Mouse (Mus musculus): Measurements from ENCODE around the gene Myo10. TPM values are rescaled to one million over a fixed set of nuclear protein-coding genes. Genes with fewer than 3 reads are reported as not detected.

Gene Myo10
- polyA plus RNA-seq, 1 experiment, result 20.8 TPM

DNA sequence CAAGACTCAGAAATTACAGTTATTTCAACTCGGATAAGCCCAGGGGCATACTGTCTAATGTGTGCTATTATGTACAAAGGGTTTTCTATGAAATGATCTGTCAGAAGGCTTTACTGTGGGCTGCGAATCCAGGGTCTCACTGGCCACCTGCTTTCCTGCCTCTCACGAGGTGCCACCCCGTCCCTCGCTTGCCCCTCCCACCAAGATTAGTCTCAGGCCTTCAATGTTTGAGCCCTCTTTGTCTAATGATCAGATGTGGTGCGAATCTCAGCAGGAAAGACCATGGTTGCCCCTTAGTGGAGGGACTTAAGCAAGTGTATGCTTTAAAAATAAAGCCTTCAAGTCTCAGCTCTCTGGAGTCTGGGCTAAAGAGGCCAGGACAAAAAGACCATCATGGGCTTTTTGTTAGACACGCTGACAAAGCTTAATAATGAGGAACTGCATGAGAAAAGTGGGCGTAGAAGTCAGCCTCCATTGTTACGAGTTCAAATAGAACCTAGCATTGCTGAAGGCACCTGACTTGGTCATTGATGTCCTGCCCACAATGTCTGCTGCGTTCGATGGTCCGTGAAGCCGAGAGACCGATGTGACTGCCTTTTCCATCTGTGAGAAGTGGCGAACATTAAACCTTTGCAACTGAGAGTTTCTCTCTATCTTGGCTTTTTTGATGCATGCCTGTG lies 67.9 kb downstream of the Myo10 start:
- no peak overlapping the region for H3K4me3 ChIP-seq (ENCODE audit: low read depth, low read length)
- H3K27ac ChIP-seq (ENCODE audit: insufficient read depth, low read depth, low read length), result no peak overlapping the region
- no peak for TF ChIP-seq CTCF (IDR thresholded peaks at IDR 0.05; ENCODE audit: extremely low read depth, insufficient read length, insufficient replicate concordance, low read depth, low read length)
- no peak for TF ChIP-seq POLR2A (IDR thresholded peaks at IDR 0.05; ENCODE audit: low read depth, low read length)
- peaks cover 6% of the 10 kb centered on the region for H3K4me1 ChIP-seq (ENCODE audit: control insufficient read depth, insufficient read depth, insufficient read length, low read length)
- H3K27me3 ChIP-seq (ENCODE audit: control insufficient read depth, insufficient read depth, low read length), result no peaks in the 10 kb centered on the region
- 80% methylated on average over 15 of the region's 15 CpGs for WGBS
- H3K36me3 ChIP-seq (ENCODE audit: control insufficient read depth, insufficient read depth, low read length), result no peaks in the 10 kb centered on the region

DNA sequence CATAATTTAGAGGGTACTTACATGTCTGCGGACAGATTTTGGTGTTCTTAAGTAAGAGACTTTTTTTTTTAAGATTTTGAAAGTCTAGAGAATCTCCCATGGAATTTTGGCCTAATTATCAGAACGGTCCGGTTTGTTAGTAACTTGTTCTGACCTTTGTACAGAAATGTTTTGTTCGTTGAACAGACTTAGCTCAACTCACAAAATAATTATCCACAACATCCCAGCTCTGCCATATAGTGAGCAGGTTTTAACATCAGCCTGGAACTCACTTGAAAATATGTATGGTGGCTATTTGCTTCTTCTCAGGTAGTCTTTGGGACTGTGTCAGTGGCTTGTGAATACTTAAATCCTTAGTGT lies 68.4 kb downstream of the Myo10 start:
- Histone ChIP-seq H3K36me3 (ENCODE audit: control insufficient read depth, insufficient read depth, low read length) (no peaks in the 10 kb centered on the region), H3K27me3 (ENCODE audit: control insufficient read depth, insufficient read depth, low read length) (no peaks in the 10 kb centered on the region), H3K4me1 (ENCODE audit: control insufficient read depth, insufficient read depth, insufficient read length, low read length) (peaks cover 6% of the 10 kb centered on the region), H3K4me3 (ENCODE audit: low read depth, low read length) (no peak overlapping the region), H3K27ac (ENCODE audit: insufficient read depth, low read depth, low read length) (no peak overlapping the region)
- no peak for TF ChIP-seq CTCF (IDR thresholded peaks at IDR 0.05; ENCODE audit: extremely low read depth, insufficient read length, insufficient replicate concordance, low read depth, low read length)
- 44% methylated on average over 4 of the region's 4 CpGs for WGBS

- no peaks in the 10 kb centered on the region for H3K27me3 ChIP-seq (ENCODE audit: control insufficient read depth, insufficient read depth, low read length)
- no peak for TF ChIP-seq CTCF (IDR thresholded peaks at IDR 0.05; ENCODE audit: extremely low read depth, insufficient read length, insufficient replicate concordance, low read depth, low read length)
- TF ChIP-seq POLR2A (IDR thresholded peaks at IDR 0.05; ENCODE audit: low read depth, low read length), result no peak
- WGBS, result 44% methylated on average over 21 of the region's 21 CpGs
- no peak overlapping the region for H3K4me3 ChIP-seq (ENCODE audit: low read depth, low read length)
- H3K4me1 ChIP-seq (ENCODE audit: control insufficient read depth, insufficient read depth, insufficient read length, low read length), result peaks cover 6% of the 10 kb centered on the region
- H3K36me3 ChIP-seq (ENCODE audit: control insufficient read depth, insufficient read depth, low read length), result no peaks in the 10 kb centered on the region
- no peak overlapping the region for H3K27ac ChIP-seq (ENCODE audit: insufficient read depth, low read depth, low read length)
These were observed 70.1 kb downstream of the Myo10 start for GRCm38 (mm10) chr15:25692254-25692950.

GRCm38 (mm10) chr15:25693708-25694107 lies 71.4 kb downstream of the Myo10 start:
- Histone ChIP-seq H3K27ac (ENCODE audit: insufficient read depth, low read depth, low read length) (no peak overlapping the region), H3K27me3 (ENCODE audit: control insufficient read depth, insufficient read depth, low read length) (no peaks in the 10 kb centered on the region), H3K4me3 (ENCODE audit: low read depth, low read length) (no peak overlapping the region), H3K4me1 (ENCODE audit: control insufficient read depth, insufficient read depth, insufficient read length, low read length) (peaks cover 6% of the 10 kb centered on the region), H3K36me3 (ENCODE audit: control insufficient read depth, insufficient read depth, low read length) (no peaks in the 10 kb centered on the region)
- WGBS, result 78% methylated on average over 11 of the region's 11 CpGs
- TF ChIP-seq CTCF (IDR thresholded peaks at IDR 0.05; ENCODE audit: extremely low read depth, insufficient read length, insufficient replicate concordance, low read depth, low read length) (no peak), POLR2A (IDR thresholded peaks at IDR 0.05; ENCODE audit: low read depth, low read length) (no peak)

GRCm38 (mm10) chr15:25694749-25695148 lies 72.4 kb downstream of the Myo10 start:
- no peak overlapping the region for H3K27ac ChIP-seq (ENCODE audit: insufficient read depth, low read depth, low read length)
- no peaks in the 10 kb centered on the region for H3K27me3 ChIP-seq (ENCODE audit: control insufficient read depth, insufficient read depth, low read length)
- 95% methylated on average over 4 of the region's 4 CpGs for WGBS
- no peak overlapping the region for H3K4me3 ChIP-seq (ENCODE audit: low read depth, low read length)
- TF ChIP-seq CTCF (IDR thresholded peaks at IDR 0.05; ENCODE audit: extremely low read depth, insufficient read length, insufficient replicate concordance, low read depth, low read length) (no peak), POLR2A (IDR thresholded peaks at IDR 0.05; ENCODE audit: low read depth, low read length) (no peak)
- peaks cover 6% of the 10 kb centered on the region for H3K4me1 ChIP-seq (ENCODE audit: control insufficient read depth, insufficient read depth, insufficient read length, low read length)
- H3K36me3 ChIP-seq (ENCODE audit: control insufficient read depth, insufficient read depth, low read length), result no peaks in the 10 kb centered on the region

DNA sequence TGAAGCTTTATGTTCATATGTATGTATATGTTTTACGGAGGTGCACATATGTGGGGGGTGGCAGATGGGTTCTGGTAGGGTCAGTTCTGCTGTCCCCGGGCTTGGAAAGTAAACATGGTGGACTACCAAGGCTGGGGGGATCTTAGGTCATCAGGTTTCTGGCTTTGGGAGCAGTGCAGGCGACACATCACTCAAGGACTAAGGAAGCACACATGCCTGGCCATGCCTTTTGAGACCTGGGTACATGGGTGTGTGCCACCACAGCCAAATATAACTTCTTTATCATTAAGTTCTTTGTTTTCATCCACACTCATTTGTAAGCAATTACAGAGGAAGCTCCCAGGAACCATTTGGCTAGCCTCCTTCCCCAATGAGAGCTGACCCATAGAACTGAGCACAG lies 72.9 kb downstream of the Myo10 start:
- Histone ChIP-seq H3K4me3 (ENCODE audit: low read depth, low read length) (no peak overlapping the region), H3K36me3 (ENCODE audit: control insufficient read depth, insufficient read depth, low read length) (no peaks in the 10 kb centered on the region), H3K27ac (ENCODE audit: insufficient read depth, low read depth, low read length) (no peak overlapping the region), H3K27me3 (ENCODE audit: control insufficient read depth, insufficient read depth, low read length) (no peaks in the 10 kb centered on the region), H3K4me1 (ENCODE audit: control insufficient read depth, insufficient read depth, insufficient read length, low read length) (peaks cover 6% of the 10 kb centered on the region)
- TF ChIP-seq POLR2A (IDR thresholded peaks at IDR 0.05; ENCODE audit: low read depth, low read length) (no peak), CTCF (IDR thresholded peaks at IDR 0.05; ENCODE audit: extremely low read depth, insufficient read length, insufficient replicate concordance, low read depth, low read length) (no peak)
- 89% methylated on average over 3 of the region's 3 CpGs for WGBS

- H3K27ac ChIP-seq (ENCODE audit: insufficient read depth, low read depth, low read length), result no peak overlapping the region
- H3K4me3 ChIP-seq (ENCODE audit: low read depth, low read length), result no peak overlapping the region
- H3K27me3 ChIP-seq (ENCODE audit: control insufficient read depth, insufficient read depth, low read length), result no peaks in the 10 kb centered on the region
- no peaks in the 10 kb centered on the region for H3K36me3 ChIP-seq (ENCODE audit: control insufficient read depth, insufficient read depth, low read length)
- peaks cover 4% of the 10 kb centered on the region for H3K4me1 ChIP-seq (ENCODE audit: control insufficient read depth, insufficient read depth, insufficient read length, low read length)
- TF ChIP-seq CTCF (IDR thresholded peaks at IDR 0.05; ENCODE audit: extremely low read depth, insufficient read length, insufficient replicate concordance, low read depth, low read length), result no peak
- no peak for TF ChIP-seq POLR2A (IDR thresholded peaks at IDR 0.05; ENCODE audit: low read depth, low read length)
- 41% methylated on average over 7 of the region's 7 CpGs for WGBS
These were observed 73.6 kb downstream of the Myo10 start for GRCm38 (mm10) chr15:25695883-25696282.

Data from small intestine, adult 2 months (tissue).